Mouse (Mus musculus) A20 (cell line): ENCODE results near the gene Tox3.

Experiments
- DNase-seq: peaks from one replicate; pipeline ENCODE4 v3.0.0-alpha.2; 2011; ENCODE audit warnings: low read depth, low spot score

Gene Tox3

GRCm38 (mm10) chr8:90330377-90331285, 17.5 kb downstream of the Tox3 start:
- no peak for DNase-seq

- no peak for DNase-seq
Measured at GRCm38 (mm10) chr8:90323824-90324223, 24.3 kb downstream of the Tox3 start.

- DNase-seq: no peak
Measured at GRCm38 (mm10) chr8:90322701-90323439, 25.3 kb downstream of the Tox3 start.

GRCm38 (mm10) chr8:90321255-90321654, 26.9 kb downstream of the Tox3 start:
- no peak for DNase-seq

GRCm38 (mm10) chr8:90314312-90314711, 33.8 kb downstream of the Tox3 start:
- no peak for DNase-seq

GRCm38 (mm10) chr8:90302951-90303350, 45.2 kb downstream of the Tox3 start:
- DNase-seq: no peak

GRCm38 (mm10) chr8:90302252-90302651, 45.9 kb downstream of the Tox3 start:
- DNase-seq: no peak

- DNase-seq: no peak
Measured at GRCm38 (mm10) chr8:90301543-90301942, 46.6 kb downstream of the Tox3 start.

GRCm38 (mm10) chr8:90300973-90301372, 47.2 kb downstream of the Tox3 start:
- DNase-seq: no peak

GRCm38 (mm10) chr8:90294061-90294460, 54.1 kb downstream of the Tox3 start:
- no peak for DNase-seq

- DNase-seq: no peak
Measured at GRCm38 (mm10) chr8:90290811-90291210, 57.3 kb downstream of the Tox3 start.

- DNase-seq: no peak
Measured at GRCm38 (mm10) chr8:90276722-90277121, 71.4 kb downstream of the Tox3 start.

GRCm38 (mm10) chr8:90273182-90273581, 75.0 kb downstream of the Tox3 start:
- DNase-seq: no peak

GRCm38 (mm10) chr8:90271920-90272319, 76.2 kb downstream of the Tox3 start:
- no peak for DNase-seq

- no peak for DNase-seq
Measured at GRCm38 (mm10) chr8:90267698-90268256, 80.4 kb downstream of the Tox3 start.

- no peak for DNase-seq
Measured at GRCm38 (mm10) chr8:90266986-90267385, 81.2 kb downstream of the Tox3 start.

- no peak for DNase-seq
Measured at GRCm38 (mm10) chr8:90266239-90266638, 81.9 kb downstream of the Tox3 start.

GRCm38 (mm10) chr8:90254158-90254867, 93.8 kb downstream of the Tox3 start:
- DNase-seq: no peak

GRCm38 (mm10) chr8:90246357-90246756, 101.8 kb downstream of the Tox3 start:
- DNase-seq: no peak

GRCm38 (mm10) chr8:90245828-90246227, 102.3 kb downstream of the Tox3 start:
- no peak for DNase-seq

- no peak for DNase-seq
Measured at GRCm38 (mm10) chr8:90245187-90245586, 103.0 kb downstream of the Tox3 start.
